Mouse (Mus musculus) bone marrow, adult 2 months (tissue): ENCODE data around the gene Irx6. TPM values are rescaled to one million over a fixed set of nuclear protein-coding genes. Genes with fewer than 3 reads are reported as not detected.

Source experiments
- H3K27ac ChIP-seq: fragments of 200-500 bp; 2 replicates; pipeline ENCODE4 v1.5.1; 2012; ENCODE audit warnings: low read depth, mild to moderate bottlenecking, control low read depth, inconsistent platforms, low read length; ENCODE audit not compliant: control insufficient read depth, poor library complexity, insufficient read depth
- H3K4me1 ChIP-seq: fragments of 200-500 bp; 2 replicates; pipeline ENCODE4 v1.6.1; 2011; ENCODE audit warnings: low read length; ENCODE audit not compliant: control insufficient read depth, insufficient read depth
- H3K4me3 ChIP-seq: fragments of 200-500 bp; replicated peaks from 2 replicates; pipeline ENCODE3; 2011; ENCODE audit warnings: mild to moderate bottlenecking, low read depth, low read length, control low read depth; ENCODE audit not compliant: control insufficient read depth
- CTCF ChIP-seq: fragments of 200-500 bp; IDR thresholded peaks from 2 replicates; pipeline ENCODE4 v1.5.1; 2011; ENCODE audit warnings: low read length, control low read depth; ENCODE audit not compliant: control insufficient read depth, insufficient read depth
- POLR2A ChIP-seq: fragments of 200-500 bp; IDR thresholded peaks from 2 replicates; pipeline ENCODE4 v1.6.1; 2011; ENCODE audit warnings: low read depth, mild to moderate bottlenecking, control low read depth, low read length, borderline replicate concordance; ENCODE audit not compliant: control insufficient read depth
- WGBS: fragments of 180-500 bp; shearing (Covaris S2); methylation state at CpG from one replicate; pipeline ENCODE4 v1.1.7; 2018; 5-methylcytosine and 5-hydroxymethylcytosine counted together
- polyA plus RNA-seq: library from polyadenylated mRNA; stranded (reverse); fragments of >200 nt; gene quantifications from 2 replicates; pipeline ENCODE4 v1.2.4, GENCODE M21; 2011; ENCODE audit warnings: low replicate concordance; ENCODE audit not compliant: missing spikeins, insufficient read depth, insufficient read length

Gene Irx6
- polyA plus RNA-seq, result not detected in 2 replicates

DNA sequence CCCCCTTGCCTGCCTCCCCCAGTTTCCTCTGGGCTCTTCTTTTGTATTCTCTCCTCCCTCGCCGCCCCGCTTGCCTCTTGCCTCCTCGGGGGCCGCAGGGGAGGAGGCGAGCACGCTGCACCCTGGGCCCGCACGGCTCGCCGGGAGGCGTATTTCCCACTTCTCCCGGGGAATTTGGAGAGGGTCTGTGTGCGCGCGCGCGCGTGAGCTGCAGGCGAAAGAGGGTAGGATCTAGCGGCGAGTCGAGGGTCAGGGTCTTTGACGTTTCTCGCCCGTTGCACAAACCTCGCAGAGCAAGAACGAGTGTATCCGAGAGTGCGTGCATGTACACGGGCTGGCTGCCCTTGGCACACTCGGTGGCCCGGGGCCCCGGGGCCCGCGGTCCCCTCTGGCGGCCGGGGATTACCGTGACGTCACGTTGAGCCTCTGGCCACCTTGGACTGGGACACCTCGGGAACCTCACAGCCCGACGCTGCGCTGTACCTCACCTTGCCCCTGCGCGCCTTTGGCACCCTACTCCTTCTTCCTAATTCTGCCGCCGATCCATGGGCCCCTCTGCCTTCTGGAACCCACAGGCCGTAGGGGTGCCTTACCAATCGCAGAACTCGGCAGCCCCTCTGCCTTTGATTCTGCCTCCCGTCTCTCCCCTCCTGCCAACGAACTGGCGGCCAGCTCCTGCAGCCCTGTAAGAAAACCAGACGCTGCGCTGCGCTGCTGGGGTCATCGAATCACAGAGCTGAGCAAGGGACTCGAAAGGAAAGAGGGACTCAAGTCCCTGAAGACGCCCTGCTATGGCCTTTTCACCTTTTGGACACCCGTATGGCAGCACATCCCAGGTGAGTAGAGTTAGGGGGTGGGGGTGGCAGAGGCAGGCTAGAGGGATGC, at the start of gene Irx6:
TSS of gene Irx6 (plus strand) at position 45 of the 885 bp plus-strand sequence.
- Histone ChIP-seq H3K4me3 (no peak within 1 kb of the TSS), H3K27ac (no peak within 1 kb of the TSS; the same call in 1 of the 2 replicates), H3K4me1 (no peaks in the 10 kb centered on the region)
- 3% methylated on average over 62 of the region's 62 CpGs for WGBS
- TF ChIP-seq POLR2A, result no peak
- TF ChIP-seq CTCF, result no peak

DNA sequence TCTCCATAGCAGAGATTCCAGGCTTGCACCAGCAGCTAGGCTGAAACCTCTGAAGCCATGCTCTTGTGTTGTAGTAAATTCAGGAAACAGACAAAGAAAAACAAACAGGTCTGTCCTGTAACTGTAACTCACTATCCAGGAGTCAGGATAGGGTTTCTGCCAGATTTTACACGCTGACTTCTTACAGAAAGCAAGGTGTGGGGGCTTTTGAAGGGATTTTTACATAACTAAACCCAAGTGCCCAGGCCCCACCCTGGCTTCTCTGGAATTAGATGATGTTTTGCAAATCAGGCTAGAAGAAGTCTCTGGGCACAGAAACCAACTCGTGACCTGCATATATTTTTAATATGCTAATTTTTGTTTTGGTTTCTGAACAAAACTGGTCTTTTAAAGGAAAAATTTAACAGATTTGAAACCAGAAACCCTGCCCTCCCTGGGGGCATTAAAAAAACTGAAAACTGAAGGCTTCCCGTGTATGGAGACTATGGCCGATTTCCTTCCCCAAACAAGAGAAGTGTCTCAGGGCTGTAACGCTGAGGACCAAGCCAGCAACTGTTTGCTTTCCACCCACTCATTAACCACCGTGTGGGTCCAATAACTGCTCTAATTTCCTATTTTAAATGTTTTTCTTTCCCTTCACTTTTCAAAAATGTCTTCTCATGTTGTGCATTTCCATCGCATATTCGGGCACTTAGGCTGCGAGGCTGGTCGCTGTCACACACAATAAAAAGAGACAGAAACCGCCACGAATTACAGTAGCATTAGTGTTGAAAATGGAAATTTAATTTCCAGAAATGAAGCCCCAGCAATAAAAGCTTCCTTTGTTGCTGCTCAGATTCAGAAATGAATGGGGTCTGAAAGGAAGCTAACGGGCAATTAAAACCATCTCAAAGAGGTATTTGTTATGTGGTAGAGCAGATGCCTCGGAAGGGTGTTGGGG, 45.1 kb upstream of the Irx6 start:
- no peaks in the 10 kb centered on the region for H3K4me1 ChIP-seq
- TF ChIP-seq POLR2A (no peak), CTCF (no peak)
- no peak overlapping the region for H3K4me3 ChIP-seq
- H3K27ac ChIP-seq, result no peak overlapping the region
- WGBS, result 53% methylated on average over 14 of the region's 14 CpGs

DNA sequence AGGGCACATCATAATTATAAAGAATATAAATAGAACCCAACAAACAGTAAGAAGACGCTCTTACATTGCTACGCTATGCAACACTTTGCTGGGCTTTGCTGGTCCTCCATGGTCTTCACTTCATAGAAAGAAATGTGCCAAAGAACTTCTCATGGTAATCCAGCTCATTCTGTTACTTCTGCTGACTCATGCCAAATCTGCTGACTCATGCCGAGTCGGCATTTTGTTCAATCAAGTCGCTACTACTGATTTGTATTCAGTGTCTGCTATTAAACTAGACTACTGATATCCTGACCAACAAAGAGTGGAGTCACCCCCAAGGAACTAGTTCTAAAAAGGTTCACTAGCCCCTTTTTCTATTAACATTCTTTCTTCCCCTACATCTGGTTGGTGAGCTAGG, 40.9 kb upstream of the Irx6 start:
- Histone ChIP-seq H3K4me3 (no peak overlapping the region), H3K27ac (no peak overlapping the region), H3K4me1 (no peaks in the 10 kb centered on the region)
- TF ChIP-seq POLR2A, result no peak
- TF ChIP-seq CTCF, result no peak
- WGBS, result 82% methylated on average over 5 of the region's 5 CpGs

DNA sequence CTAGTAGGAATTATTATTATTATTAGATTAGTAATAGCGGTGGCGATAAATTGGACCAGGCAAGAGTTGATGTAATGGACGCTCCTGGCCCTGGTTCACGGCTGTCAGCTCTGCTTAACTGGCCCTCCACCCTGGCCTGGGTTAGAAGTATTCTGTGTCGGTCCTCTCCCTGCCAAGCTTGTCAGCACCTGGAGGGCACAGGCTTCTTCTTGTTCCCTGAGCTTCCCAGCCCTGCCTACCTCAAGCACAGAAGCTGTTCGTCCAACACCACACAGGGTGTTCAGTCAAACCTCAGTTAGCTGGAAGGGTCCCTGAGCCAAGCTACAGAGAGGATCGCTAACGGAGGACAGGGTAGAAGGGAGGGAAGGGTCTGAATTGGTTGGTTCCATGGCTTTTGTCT, 33.3 kb upstream of the Irx6 start:
- no peak overlapping the region for H3K27ac ChIP-seq
- 79% methylated on average over 8 of the region's 8 CpGs for WGBS
- no peaks in the 10 kb centered on the region for H3K4me1 ChIP-seq
- no peak overlapping the region for H3K4me3 ChIP-seq
- TF ChIP-seq CTCF (no peak), POLR2A (no peak)

DNA sequence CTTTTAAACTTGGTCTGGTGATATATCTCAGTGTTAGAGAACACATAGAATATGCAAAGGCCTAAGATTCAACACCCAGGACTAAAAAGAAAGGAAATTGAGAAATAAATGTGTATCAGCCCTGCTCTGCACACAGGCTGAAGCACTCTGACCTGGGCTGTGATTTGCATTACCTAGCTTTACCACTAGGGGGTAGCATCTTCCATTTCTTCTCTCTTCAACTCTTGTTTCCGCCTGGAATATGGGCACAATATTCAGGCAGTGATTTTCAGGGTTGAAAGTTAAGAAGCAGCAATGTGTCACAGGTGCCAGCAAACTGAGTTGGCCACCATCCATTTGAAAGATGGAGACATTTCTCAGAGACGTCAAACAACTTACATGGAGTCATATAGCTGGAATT, 27.5 kb upstream of the Irx6 start:
- H3K4me3 ChIP-seq, result no peak overlapping the region
- no peak overlapping the region for H3K27ac ChIP-seq
- 50% methylated on average over 2 of the region's 2 CpGs for WGBS
- H3K4me1 ChIP-seq, result no peaks in the 10 kb centered on the region
- no peak for TF ChIP-seq POLR2A
- TF ChIP-seq CTCF, result no peak

DNA sequence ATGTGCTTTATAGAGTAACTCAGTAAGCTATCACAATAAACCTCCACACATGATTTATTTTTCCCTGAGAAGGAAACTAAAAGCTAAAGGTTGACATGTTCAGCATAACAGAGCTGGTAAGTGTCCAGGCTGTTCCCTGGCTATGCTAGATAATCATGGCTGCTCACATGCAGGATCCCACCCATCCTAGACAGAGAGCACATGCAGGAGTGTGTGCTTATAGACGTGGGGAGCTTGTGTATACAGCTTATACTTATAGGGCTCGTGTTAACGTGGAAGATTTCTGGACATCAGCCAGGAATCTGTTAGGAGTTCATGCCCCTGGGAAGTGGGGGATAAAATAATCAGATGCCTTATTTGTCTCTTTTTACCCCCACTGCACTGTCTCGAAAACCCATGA, 9.9 kb upstream of the Irx6 start:
- WGBS, result 64% methylated on average over 4 of the region's 4 CpGs
- TF ChIP-seq POLR2A (no peak), CTCF (no peak)
- H3K4me1 ChIP-seq, result no peaks in the 10 kb centered on the region

DNA sequence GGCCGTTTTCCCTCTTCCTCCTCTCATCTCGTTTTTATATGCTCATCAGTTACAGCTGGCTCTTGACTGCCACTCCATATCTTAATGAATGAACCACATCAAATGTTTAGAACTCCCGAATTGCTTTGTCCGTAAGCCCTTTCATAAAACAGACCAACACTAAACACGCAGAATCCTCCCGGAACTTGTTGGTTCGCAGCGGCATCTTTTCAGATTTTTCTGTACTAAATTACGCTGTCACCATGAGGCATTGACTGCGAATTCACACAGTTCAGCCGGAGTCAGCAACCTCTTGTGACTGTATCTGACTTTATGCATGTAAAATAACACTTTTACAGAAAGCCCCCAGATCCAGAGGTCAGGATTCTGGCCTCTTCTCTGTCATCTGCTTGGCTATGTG, 3.9 kb upstream of the Irx6 start:
- Histone ChIP-seq H3K4me1 (no peaks in the 10 kb centered on the region), H3K4me3 (no peak overlapping the region), H3K27ac (no peak overlapping the region)
- no peak for TF ChIP-seq CTCF
- no peak for TF ChIP-seq POLR2A
- WGBS, result 77% methylated on average over 11 of the region's 11 CpGs

More for the DNA sequence above, 9.9 kb upstream of the Irx6 start:
- no peak overlapping the region for H3K27ac ChIP-seq
- H3K4me3 ChIP-seq, result no peak overlapping the region
